Mouse (Mus musculus): Measurements from ENCODE around the gene Aifm3. TPM values are rescaled to one million over a fixed set of nuclear protein-coding genes. Genes with fewer than 3 reads are reported as not detected.

Gene Aifm3
- 1.4 and 3.0 TPM in 2 replicates for polyA plus RNA-seq (2014; fragmentation: Nextera tagmentation; extraction: Ambion mirVana)

DNA sequence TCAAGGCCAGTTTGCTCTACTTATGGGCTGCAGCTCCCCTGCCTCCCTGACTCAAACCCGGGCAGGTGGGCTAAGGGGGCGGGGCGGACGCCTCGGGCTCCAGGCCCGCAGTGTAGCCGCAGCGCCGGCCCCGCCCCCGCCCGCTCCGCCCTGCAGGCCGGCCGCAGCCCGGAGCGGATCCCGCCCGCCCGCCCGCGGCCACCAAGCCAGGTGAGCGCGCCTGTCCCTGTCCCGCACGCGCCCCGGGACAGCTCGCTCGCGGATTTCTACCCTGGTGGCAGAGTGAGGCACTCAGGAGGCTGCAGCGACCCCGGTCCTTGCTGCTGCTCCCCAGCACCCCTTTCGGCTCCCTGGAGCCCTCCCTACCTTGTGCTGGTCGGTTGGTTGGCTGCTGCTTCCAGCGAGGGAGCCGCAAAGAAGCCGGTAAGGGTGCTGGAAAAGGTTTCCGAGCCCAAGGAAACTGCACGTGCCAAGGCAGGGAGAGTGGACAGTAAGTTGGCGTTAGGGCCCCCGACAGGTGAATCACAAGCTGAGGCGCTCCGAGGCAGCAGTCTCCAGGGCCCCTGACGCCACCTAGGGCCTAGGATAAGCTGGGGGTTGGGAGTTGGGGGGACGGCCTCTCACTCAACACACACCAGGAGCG lies at the start of gene Aifm3:
Gene Aifm3, plus strand, starts transcription at position 143 of the 643 bp plus-strand sequence.
- WGBS: 1% methylated on average over 41 of the region's 47 CpGs
- H3K4me3 ChIP-seq (ENCODE audit: low read depth, low read length): peak within 1 kb of the TSS; percentile 38
- peaks cover 11% of the 10 kb centered on the region for H3K4me1 ChIP-seq (ENCODE audit: control insufficient read depth, insufficient read depth, low read length)
- peaks cover 11% of the 10 kb centered on the region; the same call in 1 of the 2 replicates for H3K27me3 ChIP-seq (ENCODE audit: control insufficient read depth, insufficient read depth, low read length)
- H3K9ac ChIP-seq (ENCODE audit: low read length): peak within 1 kb of the TSS; percentile 53
- no peaks in the 10 kb centered on the region for H3K9me3 ChIP-seq (ENCODE audit: control insufficient read depth, low read length)
- ATAC-seq (ENCODE audit: low FRiP score) (peak; percentile 79), DNase-seq (ENCODE audit: low spot score, missing footprints) (peak; percentile 87)
- H3K36me3 ChIP-seq (ENCODE audit: control insufficient read depth, insufficient read depth, low read length): peaks cover 2% of the 10 kb centered on the region; the same call in 1 of the 2 replicates
- peak within 1 kb of the TSS; percentile 83 for H3K4me2 ChIP-seq
- H3K27ac ChIP-seq (ENCODE audit: low read depth, low read length): no peak within 1 kb of the TSS

DNA sequence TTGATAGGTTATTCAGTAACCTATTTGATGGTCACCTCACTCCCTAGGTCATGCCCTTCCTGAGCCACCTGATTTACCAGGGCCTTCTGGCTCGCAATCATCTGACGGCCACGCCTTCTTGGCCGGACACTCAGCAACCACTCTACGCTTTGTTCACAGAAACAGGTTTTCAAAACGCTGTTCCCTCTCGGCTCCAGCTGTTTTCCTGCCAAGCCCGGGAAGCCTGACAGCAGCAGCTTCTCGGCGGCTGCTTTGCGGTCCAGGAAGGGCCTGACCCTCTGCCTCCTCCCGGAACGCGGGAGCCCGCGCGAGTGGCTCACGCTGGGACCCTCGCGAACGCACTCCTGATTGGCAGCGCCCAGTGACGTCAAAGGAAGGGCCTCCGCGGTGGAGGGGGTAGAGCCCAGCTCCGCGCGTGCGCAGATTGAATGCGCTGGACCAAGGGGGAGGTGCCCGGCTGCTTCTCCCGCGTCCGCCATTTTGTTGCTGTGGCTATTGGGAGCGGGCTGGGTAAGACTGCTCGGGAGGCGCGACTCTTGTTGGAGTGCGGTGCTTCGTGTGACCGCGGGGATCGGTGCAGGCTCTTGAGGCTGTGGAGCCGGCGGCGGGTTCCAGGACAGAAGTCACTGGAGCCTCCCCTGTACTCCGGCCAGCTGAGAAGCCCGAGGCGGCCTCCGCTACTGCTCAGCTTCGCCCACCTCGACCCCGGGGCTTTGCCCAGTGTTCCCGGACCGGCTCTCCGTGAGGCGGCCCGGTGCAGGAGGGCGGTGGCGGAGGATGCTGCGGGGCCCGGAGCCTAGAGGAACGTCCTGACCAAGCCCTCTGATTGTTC lies 37.7 kb upstream of the Aifm3 start, which contains the start of gene Crkl:
Gene Crkl, plus strand, starts transcription at position 447 of the 832 bp plus-strand sequence.
- Histone ChIP-seq H3K4me2 (peak within 1 kb of the TSS; percentile 87), H3K27ac (ENCODE audit: low read depth, low read length) (peak within 1 kb of the TSS; percentile 89), H3K4me1 (ENCODE audit: control insufficient read depth, insufficient read depth, low read length) (peaks cover 14% of the 10 kb centered on the region), H3K4me3 (ENCODE audit: low read depth, low read length) (peak within 1 kb of the TSS; percentile 97), H3K27me3 (ENCODE audit: control insufficient read depth, insufficient read depth, low read length) (no peaks in the 10 kb centered on the region), H3K9ac (ENCODE audit: low read length) (peak within 1 kb of the TSS; percentile 98), H3K36me3 (ENCODE audit: control insufficient read depth, insufficient read depth, low read length) (peaks cover 4% of the 10 kb centered on the region; the same call in 1 of the 2 replicates), H3K9me3 (ENCODE audit: control insufficient read depth, low read length) (no peaks in the 10 kb centered on the region)
- under 1% methylated on average over 62 of the region's 63 CpGs for whole genome bisulfite sequencing
- ATAC-seq (ENCODE audit: low FRiP score) (peak; percentile 97), DNase-seq (ENCODE audit: low spot score, missing footprints) (peak; percentile 100)

DNA sequence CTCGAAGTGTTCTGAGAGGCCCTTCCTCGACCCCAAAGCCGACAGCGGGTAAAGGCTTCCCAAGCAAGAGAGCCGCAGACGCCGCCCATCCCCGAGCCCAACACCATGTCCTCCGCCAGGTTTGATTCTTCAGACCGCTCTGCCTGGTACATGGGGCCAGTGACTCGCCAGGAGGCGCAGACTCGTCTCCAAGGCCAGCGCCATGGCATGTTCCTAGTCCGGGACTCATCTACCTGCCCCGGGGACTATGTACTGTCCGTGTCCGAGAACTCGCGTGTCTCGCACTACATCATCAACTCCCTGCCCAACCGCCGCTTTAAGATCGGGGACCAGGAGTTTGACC lies 37.1 kb upstream of the Aifm3 start:
- no peak for DNase-seq (ENCODE audit: low spot score, missing footprints)
- peak; percentile 56 for ATAC-seq (ENCODE audit: low FRiP score)
- H3K36me3 ChIP-seq (ENCODE audit: control insufficient read depth, insufficient read depth, low read length): peaks cover 7% of the 10 kb centered on the region; the same call in 1 of the 2 replicates
- peak overlapping the region; percentile 89 for H3K27ac ChIP-seq (ENCODE audit: low read depth, low read length)
- H3K9me3 ChIP-seq (ENCODE audit: control insufficient read depth, low read length): no peaks in the 10 kb centered on the region
- H3K4me2 ChIP-seq: peak overlapping the region; percentile 87
- peak overlapping the region; percentile 97 for H3K4me3 ChIP-seq (ENCODE audit: low read depth, low read length)
- peak overlapping the region; percentile 98 for H3K9ac ChIP-seq (ENCODE audit: low read length)
- no peaks in the 10 kb centered on the region for H3K27me3 ChIP-seq (ENCODE audit: control insufficient read depth, insufficient read depth, low read length)
- WGBS: 0% methylated on average over 24 of the region's 24 CpGs
- H3K4me1 ChIP-seq (ENCODE audit: control insufficient read depth, insufficient read depth, low read length): peaks cover 14% of the 10 kb centered on the region

DNA sequence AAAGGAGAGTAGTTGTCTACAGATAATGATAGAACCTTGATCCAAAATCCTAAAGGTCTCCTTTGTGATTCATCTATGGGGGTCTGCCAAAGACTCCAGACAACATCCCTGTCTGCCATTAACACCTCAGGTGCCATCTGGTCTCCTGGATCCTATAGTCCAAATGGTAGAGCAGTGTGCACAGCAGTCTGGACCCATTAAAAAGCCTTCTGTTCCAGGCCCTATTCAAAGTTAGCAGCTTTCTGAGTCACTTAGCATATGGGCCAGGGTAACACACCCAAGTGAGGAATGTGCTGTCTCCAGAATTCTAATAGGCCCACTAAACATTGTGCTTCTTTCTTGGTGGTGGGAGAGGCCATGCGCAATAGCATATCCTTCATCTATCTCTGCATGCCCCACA lies 32.5 kb upstream of the Aifm3 start:
- Histone ChIP-seq H3K9ac (ENCODE audit: low read length) (no peak overlapping the region), H3K27me3 (ENCODE audit: control insufficient read depth, insufficient read depth, low read length) (no peaks in the 10 kb centered on the region), H3K27ac (ENCODE audit: low read depth, low read length) (no peak overlapping the region), H3K4me1 (ENCODE audit: control insufficient read depth, insufficient read depth, low read length) (peaks cover 14% of the 10 kb centered on the region), H3K9me3 (ENCODE audit: control insufficient read depth, low read length) (no peaks in the 10 kb centered on the region), H3K4me3 (ENCODE audit: low read depth, low read length) (no peak overlapping the region), H3K4me2 (no peak overlapping the region), H3K36me3 (ENCODE audit: control insufficient read depth, insufficient read depth, low read length) (peaks cover 14% of the 10 kb centered on the region)
- DNase-seq (ENCODE audit: low spot score, missing footprints): no peak
- no peak for ATAC-seq (ENCODE audit: low FRiP score)
- WGBS: 93% methylated on average over 1 of the region's 1 CpGs

DNA sequence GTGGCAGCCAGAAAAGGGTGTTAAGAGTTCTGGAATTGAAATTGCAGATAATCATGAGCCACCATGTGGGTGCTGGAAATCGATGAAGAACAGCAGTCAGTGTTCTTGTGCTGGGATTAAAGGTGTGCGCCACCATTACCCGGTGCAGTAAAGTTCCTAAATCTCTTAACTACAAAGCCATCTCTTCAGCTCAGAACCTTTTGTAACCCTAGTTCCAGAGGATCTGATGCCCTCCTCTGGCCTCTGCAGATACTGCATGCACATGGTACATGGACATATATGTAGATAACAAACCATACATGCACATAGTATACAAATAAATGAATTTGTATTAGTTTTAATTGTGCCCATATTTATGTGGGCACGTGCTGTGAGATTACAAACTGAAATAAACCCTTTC lies 29.2 kb upstream of the Aifm3 start:
- no peak overlapping the region for H3K4me2 ChIP-seq
- H3K9ac ChIP-seq (ENCODE audit: low read length): no peak overlapping the region
- DNase-seq (ENCODE audit: low spot score, missing footprints) (no peak), ATAC-seq (ENCODE audit: low FRiP score) (no peak)
- no peak overlapping the region for H3K4me3 ChIP-seq (ENCODE audit: low read depth, low read length)
- H3K27ac ChIP-seq (ENCODE audit: low read depth, low read length): no peak overlapping the region
- H3K4me1 ChIP-seq (ENCODE audit: control insufficient read depth, insufficient read depth, low read length): 0 out of 2 replicates have a peak, but pooled peaks cover under 1% of the 10 kb centered on the region
- H3K27me3 ChIP-seq (ENCODE audit: control insufficient read depth, insufficient read depth, low read length): no peaks in the 10 kb centered on the region
- 94% methylated on average over 4 of the region's 4 CpGs for WGBS
- peaks cover 14% of the 10 kb centered on the region for H3K36me3 ChIP-seq (ENCODE audit: control insufficient read depth, insufficient read depth, low read length)
- no peaks in the 10 kb centered on the region for H3K9me3 ChIP-seq (ENCODE audit: control insufficient read depth, low read length)

DNA sequence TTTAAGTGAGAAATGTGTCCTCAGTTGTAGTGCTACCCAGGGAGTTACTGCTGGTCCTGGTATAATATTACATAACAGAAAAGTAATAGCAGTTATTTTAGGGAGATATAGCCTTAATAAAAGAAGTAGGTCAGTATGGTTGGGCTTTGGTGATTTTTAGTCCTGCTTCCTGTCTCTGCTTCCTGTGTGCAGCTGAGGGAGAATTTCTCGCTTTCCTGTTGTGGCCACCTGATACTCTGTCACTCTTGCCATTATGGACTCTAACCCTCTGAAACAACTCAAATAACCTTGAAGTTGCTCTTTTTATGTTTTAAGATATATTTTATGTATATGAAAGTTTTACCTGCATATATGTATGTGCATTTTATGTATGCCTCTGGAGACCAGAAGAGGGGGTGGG lies 27.8 kb upstream of the Aifm3 start:
- WGBS: 96% methylated on average over 1 of the region's 1 CpGs

DNA sequence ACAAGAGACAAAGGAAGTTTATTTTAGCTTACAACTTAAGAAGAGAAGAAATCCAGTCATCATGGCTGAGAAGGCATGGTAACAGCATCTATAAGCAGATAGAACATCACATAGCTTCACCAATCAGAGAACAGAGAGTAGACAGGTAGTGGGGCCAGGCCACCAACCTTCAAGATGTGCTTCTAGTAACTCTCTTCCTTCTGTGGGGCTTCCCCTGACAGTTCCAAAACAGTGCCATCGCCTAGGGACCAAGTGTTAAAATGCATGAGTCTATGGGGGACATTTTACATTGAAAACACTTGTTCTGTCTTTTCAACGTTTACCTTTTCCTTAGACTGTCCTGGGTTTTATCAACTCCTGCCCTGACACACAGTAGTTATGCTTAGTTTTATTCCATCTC lies 26.2 kb upstream of the Aifm3 start:
- Histone ChIP-seq H3K9ac (ENCODE audit: low read length) (no peak overlapping the region), H3K4me2 (no peak overlapping the region), H3K9me3 (ENCODE audit: control insufficient read depth, low read length) (no peaks in the 10 kb centered on the region), H3K27ac (ENCODE audit: low read depth, low read length) (no peak overlapping the region), H3K36me3 (ENCODE audit: control insufficient read depth, insufficient read depth, low read length) (peaks cover 3% of the 10 kb centered on the region), H3K4me1 (ENCODE audit: control insufficient read depth, insufficient read depth, low read length) (no peaks in the 10 kb centered on the region), H3K4me3 (ENCODE audit: low read depth, low read length) (no peak overlapping the region), H3K27me3 (ENCODE audit: control insufficient read depth, insufficient read depth, low read length) (no peaks in the 10 kb centered on the region)
- 88% methylated on average over 2 of the region's 2 CpGs for WGBS
- no peak for ATAC-seq (ENCODE audit: low FRiP score)
- DNase-seq (ENCODE audit: low spot score, missing footprints): no peak

More for the DNA sequence above, 27.8 kb upstream of the Aifm3 start:
- Histone ChIP-seq H3K27me3 (ENCODE audit: control insufficient read depth, insufficient read depth, low read length) (no peaks in the 10 kb centered on the region), H3K9me3 (ENCODE audit: control insufficient read depth, low read length) (no peaks in the 10 kb centered on the region), H3K27ac (ENCODE audit: low read depth, low read length) (no peak overlapping the region), H3K4me1 (ENCODE audit: control insufficient read depth, insufficient read depth, low read length) (no peaks in the 10 kb centered on the region), H3K36me3 (ENCODE audit: control insufficient read depth, insufficient read depth, low read length) (peaks cover 10% of the 10 kb centered on the region), H3K9ac (ENCODE audit: low read length) (no peak overlapping the region), H3K4me3 (ENCODE audit: low read depth, low read length) (no peak overlapping the region), H3K4me2 (no peak overlapping the region)
- DNase-seq (ENCODE audit: low spot score, missing footprints): no peak
- ATAC-seq (ENCODE audit: low FRiP score): no peak

DNA sequence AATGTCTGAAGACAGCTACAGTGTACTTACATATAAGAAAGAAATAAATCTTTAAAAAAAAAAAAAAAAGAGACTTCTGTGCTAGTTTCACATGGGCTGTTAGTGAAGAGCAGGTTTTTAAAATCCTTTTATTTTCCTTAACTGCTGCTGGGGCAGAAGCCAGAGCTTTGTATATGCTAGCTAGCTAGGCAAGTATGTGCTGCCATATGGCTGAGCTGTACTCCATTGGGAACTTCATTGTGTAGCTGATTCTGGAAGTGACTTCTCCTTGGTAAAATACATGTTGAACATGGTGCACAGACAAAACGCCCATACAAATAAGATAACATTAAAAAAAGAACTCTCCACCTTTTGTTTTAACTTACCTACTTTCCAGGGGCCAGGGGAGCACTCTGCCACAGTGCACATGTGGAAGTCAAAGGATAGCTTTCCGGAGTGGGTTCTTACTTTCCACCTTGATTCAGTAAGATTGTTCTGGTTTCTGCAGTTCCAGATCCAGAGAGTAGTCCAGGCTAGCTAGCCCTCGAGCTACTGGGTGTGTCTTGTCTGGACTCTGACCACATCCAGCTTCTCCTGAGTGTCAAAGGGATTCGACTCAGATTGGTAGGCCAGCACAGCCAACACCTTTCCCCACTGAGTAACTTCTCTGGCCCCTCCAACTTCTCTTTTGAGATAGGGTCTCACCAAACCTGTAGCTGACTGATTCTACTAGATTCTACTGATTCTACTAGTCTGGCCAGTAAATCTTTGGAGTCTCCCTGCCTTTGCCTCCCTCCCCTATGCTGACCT lies 22.3 kb upstream of the Aifm3 start:
- Histone ChIP-seq H3K9ac (ENCODE audit: low read length) (no peak overlapping the region), H3K27ac (ENCODE audit: low read depth, low read length) (no peak overlapping the region), H3K27me3 (ENCODE audit: control insufficient read depth, insufficient read depth, low read length) (no peaks in the 10 kb centered on the region), H3K4me2 (no peak overlapping the region), H3K9me3 (ENCODE audit: control insufficient read depth, low read length) (no peaks in the 10 kb centered on the region), H3K4me1 (ENCODE audit: control insufficient read depth, insufficient read depth, low read length) (no peaks in the 10 kb centered on the region), H3K4me3 (ENCODE audit: low read depth, low read length) (no peak overlapping the region), H3K36me3 (ENCODE audit: control insufficient read depth, insufficient read depth, low read length) (peaks cover 7% of the 10 kb centered on the region; the same call in 1 of the 2 replicates)
- 85% methylated on average over 4 of the region's 4 CpGs for WGBS
- ATAC-seq (ENCODE audit: low FRiP score) (no peak), DNase-seq (ENCODE audit: low spot score, missing footprints) (no peak)

Measured in midbrain, embryonic 11.5 days (tissue).